Mouse (Mus musculus) MEL (cell line): ENCODE measurements around the gene Ccn1. TPM values are rescaled to one million over a fixed set of nuclear protein-coding genes. Genes with fewer than 3 reads are reported as not detected.

Experiments used
- DNase-seq: peaks from one replicate; pipeline ENCODE4 v3.0.0; 2011; ENCODE audit warnings: low read depth, low spot score
- H3K27ac ChIP-seq: 2 replicates; pipeline ENCODE4 v1.5.1; 2012; ENCODE audit warnings: low read depth, mild to moderate bottlenecking, control low read depth, low read length, moderate library complexity; ENCODE audit not compliant: control insufficient read depth
- H3K27me3 ChIP-seq, 2 experiments: fragments of 150-350 bp in 1 of 2; sonication (generic) in 1 of 2; 2 replicates each; pipeline ENCODE4 v1.6.1; 2012; ENCODE audit warnings: low read length in 2 of 2, mild to moderate bottlenecking in 2 of 2, improper control_type of control experiment in 1 of 2, moderate library complexity in 1 of 2; ENCODE audit not compliant: insufficient read depth in 2 of 2, control insufficient read depth in 1 of 2
- H3K36me3 ChIP-seq, 2 experiments: 2 replicates each; pipeline ENCODE4 v1.6.1; 2012 to 2014; ENCODE audit warnings: low read length in 2 of 2, improper control_type of control experiment in 1 of 2, inconsistent platforms in 1 of 2, mild to moderate bottlenecking in 1 of 2; ENCODE audit not compliant: insufficient read depth in 2 of 2, control insufficient read depth in 1 of 2
- H3K4me1 ChIP-seq, 2 experiments: fragments of 150-350 bp in 1 of 2; sonication (generic) in 1 of 2; 2 replicates each; pipeline ENCODE4 v1.6.1; 2012; ENCODE audit warnings: low read length in 2 of 2, improper control_type of control experiment in 1 of 2, mild to moderate bottlenecking in 1 of 2; ENCODE audit not compliant: insufficient read depth in 2 of 2, control insufficient read depth in 1 of 2
- H3K4me3 ChIP-seq, 2 experiments: fragments of 150-350 bp in 1 of 2; sonication (generic) in 1 of 2; 2 replicates each; pipeline ENCODE4 v1.5.1; 2012; ENCODE audit warnings: low read depth in 2 of 2, low read length in 2 of 2, mild to moderate bottlenecking in 2 of 2, moderate library complexity in 2 of 2, control low read depth in 1 of 2, improper control_type of control experiment in 1 of 2; ENCODE audit not compliant: control insufficient read depth in 1 of 2, insufficient read depth in 1 of 2
- H3K79me2 ChIP-seq: 2 replicates; pipeline ENCODE4 v1.6.1; 2012; ENCODE audit warnings: mild to moderate bottlenecking, low read length, moderate library complexity; ENCODE audit not compliant: control insufficient read depth, poor library complexity, insufficient read depth
- H3K9ac ChIP-seq: 2 replicates; pipeline ENCODE4 v1.6.1; 2012; ENCODE audit warnings: low read depth, mild to moderate bottlenecking, control low read depth, low read length, moderate library complexity; ENCODE audit not compliant: control insufficient read depth, poor library complexity, severe bottlenecking
- H3K9me3 ChIP-seq: fragments of 150-350 bp; sonication (generic); replicated peaks from 2 replicates; pipeline ENCODE4 v1.6.1; 2012; ENCODE audit warnings: mild to moderate bottlenecking, low read length, improper control_type of control experiment, moderate library complexity; ENCODE audit not compliant: insufficient read depth
- CHD1 ChIP-seq: IDR thresholded peaks from 2 replicates; pipeline ENCODE4 v1.6.1; 2012; ENCODE audit warnings: low read depth, mild to moderate bottlenecking, inconsistent platforms, low read length, improper control_type of control experiment
- CHD2 ChIP-seq: IDR thresholded peaks from 2 replicates; pipeline ENCODE4 v1.6.1; 2011; ENCODE audit warnings: low read length, improper control_type of control experiment
- EP300 ChIP-seq, 2 experiments: IDR thresholded peaks; 2 replicates each; pipeline ENCODE4 v1.6.1; 2011; ENCODE audit warnings: improper control_type of control experiment in 2 of 2, low read length in 2 of 2, low read depth in 1 of 2, mild to moderate bottlenecking in 1 of 2
- ETS1 ChIP-seq: IDR thresholded peaks from 2 replicates; pipeline ENCODE4 v1.6.1; 2012; ENCODE audit warnings: low read depth, mild to moderate bottlenecking, inconsistent platforms, low read length, improper control_type of control experiment, moderate library complexity
- HCFC1 ChIP-seq: IDR thresholded peaks from 2 replicates; pipeline ENCODE4 v1.6.1; 2012; ENCODE audit warnings: low read depth, mild to moderate bottlenecking, inconsistent platforms, low read length, improper control_type of control experiment, moderate library complexity
- KAT2A ChIP-seq: conservative IDR thresholded peaks from 2 replicates; pipeline ENCODE4 v1.6.1; 2012; ENCODE audit warnings: low read depth, low read length, improper control_type of control experiment, inconsistent platforms
- MAX ChIP-seq: IDR thresholded peaks from 2 replicates; pipeline ENCODE4 v1.6.1; 2011; ENCODE audit warnings: low read length, improper control_type of control experiment
- MEF2A ChIP-seq: IDR thresholded peaks from 2 replicates; pipeline ENCODE4 v1.6.1; 2014; ENCODE audit warnings: low read depth, mild to moderate bottlenecking, inconsistent platforms, low read length, improper control_type of control experiment; ENCODE audit not compliant: poor library complexity, insufficient replicate concordance, severe bottlenecking; ENCODE audit errors: extremely low read depth
- MXI1 ChIP-seq: IDR thresholded peaks from 2 replicates; pipeline ENCODE4 v1.6.1; 2011; ENCODE audit warnings: mild to moderate bottlenecking, low read depth, low read length, improper control_type of control experiment
- MYB ChIP-seq: IDR thresholded peaks from 2 replicates; pipeline ENCODE4 v1.6.1; 2011; ENCODE audit warnings: mild to moderate bottlenecking, low read depth, low read length, improper control_type of control experiment
- POLR2A ChIP-seq, 2 experiments: IDR thresholded peaks; 2 replicates each; pipeline ENCODE4 v1.6.1; 2011 to 2012; ENCODE audit warnings: low read length in 2 of 2, mild to moderate bottlenecking in 2 of 2, control low read depth in 1 of 2, improper control_type of control experiment in 1 of 2, low read depth in 1 of 2, moderate library complexity in 1 of 2; ENCODE audit not compliant: control insufficient read depth in 1 of 2, insufficient read depth in 1 of 2, poor library complexity in 1 of 2
- RCOR1 ChIP-seq: IDR thresholded peaks from 2 replicates; pipeline ENCODE4 v1.6.1; 2012; ENCODE audit warnings: low read depth, mild to moderate bottlenecking, inconsistent platforms, low read length, improper control_type of control experiment
- SIN3A ChIP-seq: IDR thresholded peaks from 2 replicates; pipeline ENCODE4 v1.6.1; 2012; ENCODE audit warnings: low read length, improper control_type of control experiment, inconsistent platforms
- SMC3 ChIP-seq: IDR thresholded peaks from 2 replicates; pipeline ENCODE4 v1.6.1; 2011; ENCODE audit warnings: low read depth, low read length, improper control_type of control experiment
- TBP ChIP-seq: IDR thresholded peaks from 2 replicates; pipeline ENCODE4 v1.8.0; 2011; ENCODE audit warnings: low read depth, low read length, improper control_type of control experiment
- UBTF ChIP-seq: IDR thresholded peaks from 2 replicates; pipeline ENCODE4 v1.6.1; 2012; ENCODE audit warnings: low read depth, mild to moderate bottlenecking, inconsistent platforms, low read length, improper control_type of control experiment, moderate library complexity, borderline replicate concordance; ENCODE audit not compliant: insufficient read depth
- USF2 ChIP-seq, 2 experiments: IDR thresholded peaks; 2 replicates each; pipeline ENCODE4 v1.6.1; 2011 to 2012; ENCODE audit warnings: improper control_type of control experiment in 2 of 2, low read length in 2 of 2, borderline replicate concordance in 1 of 2, inconsistent platforms in 1 of 2, low read depth in 1 of 2, mild to moderate bottlenecking in 1 of 2; ENCODE audit not compliant: insufficient read depth in 1 of 2
- ZC3H11A ChIP-seq: IDR thresholded peaks from 2 replicates; pipeline ENCODE4 v1.6.1; 2012; ENCODE audit warnings: low read depth, mild to moderate bottlenecking, inconsistent platforms, low read length, improper control_type of control experiment
- ZKSCAN1 ChIP-seq: IDR thresholded peaks from 2 replicates; pipeline ENCODE4 v1.6.1; 2012; ENCODE audit warnings: low read depth, mild to moderate bottlenecking, inconsistent platforms, low read length, improper control_type of control experiment, moderate library complexity
- ZMIZ1 ChIP-seq: IDR thresholded peaks from 2 replicates; pipeline ENCODE4 v1.6.1; 2012; ENCODE audit warnings: low read depth, mild to moderate bottlenecking, inconsistent platforms, low read length, improper control_type of control experiment, moderate library complexity
- ZNF384 ChIP-seq: IDR thresholded peaks from 2 replicates; pipeline ENCODE4 v1.6.1; 2012; ENCODE audit warnings: low read depth, mild to moderate bottlenecking, inconsistent platforms, low read length, improper control_type of control experiment
- polyA plus RNA-seq, 2 experiments: library from polyadenylated mRNA; stranded (reverse) in 1 of 2; unstranded in 1 of 2; fragments of >175 nt in 1 of 2; fragments of >200 nt in 1 of 2; gene quantifications; 2 replicates each; pipeline versions ENCODE4 v1.2.1 to v1.2.4; 2012; ENCODE audit warnings: low replicate concordance in 2 of 2, low read depth in 1 of 2; ENCODE audit not compliant: insufficient read length in 2 of 2, insufficient read depth in 1 of 2, missing spikeins in 1 of 2
- total RNA-seq: library from RNA; depleted of rRNA; stranded (reverse); fragments of 300-350 nt; gene quantifications from 2 replicates; pipeline ENCODE4 v1.2.3, GENCODE M21; 2012

Ccn1 gene
- total and polyA plus RNA-seq, 3 experiments: not detected

DNA sequence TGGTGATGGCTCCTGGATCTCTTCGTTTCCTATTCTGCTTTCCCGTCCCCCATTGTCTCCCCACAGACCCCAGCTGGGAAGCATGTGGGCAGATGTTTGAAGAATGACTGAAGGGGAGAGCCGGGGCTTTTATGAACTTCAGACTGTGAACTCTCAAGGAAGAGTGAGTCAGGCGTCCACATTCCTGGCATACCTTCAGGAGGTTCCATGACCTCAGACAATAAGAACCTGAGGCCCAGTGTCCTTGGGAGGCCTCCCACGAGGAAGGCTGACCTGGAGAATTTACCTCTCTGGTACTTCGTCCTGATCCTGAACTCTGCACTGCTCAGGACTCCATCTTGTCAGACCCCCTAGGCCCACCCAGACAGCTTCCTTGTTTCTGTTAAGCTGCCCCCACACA is 16.9 kb downstream of the Ccn1 start:
- no peak overlapping the region for H3K9ac ChIP-seq
- no peaks in the 10 kb centered on the region for H3K9me3 ChIP-seq
- TF ChIP-seq MYB: no peak
- TF ChIP-seq KAT2A: no peak
- TF ChIP-seq MAX: no peak
- TF ChIP-seq ZC3H11A: no peak
- no peak for TF ChIP-seq ETS1
- no peak for TF ChIP-seq UBTF
- no peak for TF ChIP-seq ZMIZ1
- TF ChIP-seq MXI1: no peak
- TF ChIP-seq ZKSCAN1: no peak
- no peak for TF ChIP-seq RCOR1
- no peak for TF ChIP-seq SMC3
- TF ChIP-seq CHD2: no peak
- no peak for TF ChIP-seq POLR2A (IDR thresholded peaks at IDR 0.05; ENCODE audit: control insufficient read depth in 1 of 2, insufficient read depth in 1 of 2, low read depth in 1 of 2, low read length in 2 of 2, poor library complexity in 1 of 2)
- no peak overlapping the region for H3K27ac ChIP-seq
- no peaks in the 10 kb centered on the region for H3K79me2 ChIP-seq
- no peaks in the 10 kb centered on the region for H3K27me3 ChIP-seq
- DNase-seq: no peak
- no peaks in the 10 kb centered on the region for H3K36me3 ChIP-seq
- no peaks in the 10 kb centered on the region for H3K4me1 ChIP-seq
- no peak overlapping the region for H3K4me3 ChIP-seq

- no peak overlapping the region for H3K9ac ChIP-seq
- no peaks in the 10 kb centered on the region for H3K4me1 ChIP-seq
- H3K36me3 ChIP-seq: no peaks in the 10 kb centered on the region
- H3K9me3 ChIP-seq: no peaks in the 10 kb centered on the region
- no peak for DNase-seq
- H3K79me2 ChIP-seq: no peaks in the 10 kb centered on the region
- H3K4me3 ChIP-seq: no peak overlapping the region
- H3K27ac ChIP-seq: no peak overlapping the region
- H3K27me3 ChIP-seq: no peaks in the 10 kb centered on the region
- TF ChIP-seq MXI1: no peak
- no peak for TF ChIP-seq CHD1
- TF ChIP-seq TBP: no peak
- no peak for TF ChIP-seq UBTF
- TF ChIP-seq SIN3A: no peak
- TF ChIP-seq USF2 (IDR thresholded peaks at IDR 0.05; ENCODE audit: borderline replicate concordance in 1 of 2, insufficient read depth in 1 of 2, low read depth in 1 of 2, low read length in 2 of 2): no peak
- TF ChIP-seq MEF2A: no peak
- TF ChIP-seq ZNF384: no peak
- TF ChIP-seq EP300 (IDR thresholded peaks at IDR 0.05; ENCODE audit: low read depth in 1 of 2, low read length in 2 of 2): no peak
- no peak for TF ChIP-seq ZMIZ1
- TF ChIP-seq HCFC1: no peak
- TF ChIP-seq, all 39 proteins: peak for 0
Observed at GRCm38 (mm10) chr3:145628643-145629042, 21.1 kb downstream of the Ccn1 start.
